Mouse (Mus musculus) E14TG2a.4 (cell line): ENCODE measurements at regions not wholly inside any gene's neighbourhood (a gene's known extent, or its start where the extent isn't known, plus 50 kb on each side); places are given as distances from the start of the nearest gene placed in this dataset.

ENCODE experiments used
- CTCF ChIP-seq: conservative IDR thresholded peaks from 2 replicates; pipeline ENCODE4 v1.5.1; 2014; ENCODE audit warnings: low read length
- NANOG ChIP-seq: IDR thresholded peaks from 2 replicates; pipeline ENCODE4 v1.6.1; 2014; ENCODE audit warnings: borderline replicate concordance, low read length, mixed read lengths
- POU5F1 ChIP-seq: IDR thresholded peaks from 2 replicates; pipeline ENCODE4 v1.6.1; 2014; ENCODE audit warnings: low read length, borderline replicate concordance

- no peak for TF ChIP-seq CTCF
- TF ChIP-seq POU5F1: no peak
- TF ChIP-seq NANOG: no peak
Measured at GRCm38 (mm10) chr6:117573371-117573770, 267.6 kb upstream of the Zfp637 start.
